Mouse (Mus musculus) adrenal gland, postnatal 10 days (tissue): Measurements from ENCODE around the gene Rnaseh2b. TPM values are rescaled to one million over a fixed set of nuclear protein-coding genes. Genes with fewer than 3 reads are reported as not detected.
A peak's percentile ranks its signal among the peaks of the same experiment; 100 is the strongest.

Source experiments
- DNase-seq: peaks from one replicate; pipeline ENCODE4 v3.0.0; 2021; ENCODE audit warnings: mixed read lengths
- total RNA-seq, 2 experiments: library from RNA; stranded (reverse); gene quantifications; 2 replicates each; pipeline ENCODE4 v1.2.3; 2021

Gene Rnaseh2b
- total RNA-seq, 2 experiments from 2014 or later = 18.4 to 21.9 TPM

DNA sequence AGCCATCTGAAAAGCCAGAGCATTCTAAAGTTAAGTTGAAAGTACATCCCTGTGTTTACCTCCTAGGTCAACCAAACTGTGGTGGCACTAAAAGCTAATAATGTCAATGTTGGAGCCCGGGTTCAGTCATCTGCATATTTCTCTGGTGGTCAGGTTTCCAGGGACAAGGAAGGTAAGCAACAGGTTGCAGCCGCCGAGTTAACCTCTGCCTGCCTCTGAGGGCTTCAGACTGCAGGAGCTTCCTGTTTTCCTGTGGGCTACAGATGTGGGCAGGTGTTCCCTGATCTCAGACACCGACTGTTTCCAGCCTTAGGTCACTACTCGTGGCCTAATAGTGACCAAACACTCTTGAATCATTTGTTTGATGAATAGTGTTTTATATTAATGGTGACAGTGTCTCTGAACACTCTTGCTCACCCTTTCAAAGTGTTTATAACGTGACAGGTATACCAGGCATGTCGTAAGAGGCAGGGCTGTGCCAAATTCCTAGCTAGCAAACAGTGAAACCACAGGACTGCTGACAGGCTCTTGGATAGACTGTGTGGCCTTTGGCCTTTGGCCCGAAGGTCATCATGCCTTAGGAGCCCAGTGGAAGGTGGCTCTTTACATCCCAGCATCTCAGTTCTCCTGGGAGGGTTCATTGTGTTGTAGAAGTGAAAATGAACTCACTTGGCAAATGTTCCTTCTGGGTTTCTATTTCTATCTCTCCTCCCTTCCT lies 69.0 kb downstream of the Rnaseh2b start:
- DNase-seq = no peak

DNA sequence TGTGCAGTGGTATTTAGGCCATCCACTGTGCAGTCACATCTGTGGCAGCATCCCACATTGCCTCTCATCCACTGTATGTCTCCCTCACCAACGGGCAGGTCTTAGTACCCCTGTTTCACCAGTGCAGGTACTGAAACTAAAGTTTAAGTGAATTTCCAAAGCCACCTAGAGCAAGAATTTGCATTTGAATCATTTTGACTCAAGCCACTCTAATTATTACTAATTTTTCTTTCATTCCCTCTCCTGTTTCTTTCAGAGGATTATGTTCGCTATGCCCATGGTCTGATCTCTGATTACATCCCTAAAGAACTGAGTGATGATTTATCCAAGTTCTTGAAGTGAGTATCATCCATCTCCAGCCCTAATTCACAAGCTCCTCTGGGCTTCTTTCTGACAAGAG lies 71.4 kb downstream of the Rnaseh2b start:
- DNase-seq = no peak

DNA sequence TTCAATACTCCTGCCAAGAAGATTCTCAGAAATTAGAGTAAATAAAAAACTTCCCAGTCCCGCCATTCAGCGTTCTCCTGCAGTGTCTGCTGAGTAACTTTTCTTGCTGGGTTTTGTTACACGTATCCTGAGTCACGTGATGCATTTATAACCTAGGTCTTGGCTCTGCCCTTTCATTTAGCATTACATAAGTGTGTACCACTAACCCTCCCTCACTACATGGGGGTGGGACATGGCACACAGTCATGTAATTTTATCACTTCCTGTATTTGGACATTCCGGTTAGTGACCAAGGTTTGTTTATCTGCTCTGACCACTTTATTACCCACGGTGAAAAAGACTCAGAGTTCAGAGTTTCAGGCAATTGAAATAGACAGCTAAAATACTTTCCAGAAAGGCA lies 78.4 kb downstream of the Rnaseh2b start:
- peak; percentile 67 for DNase-seq

DNA sequence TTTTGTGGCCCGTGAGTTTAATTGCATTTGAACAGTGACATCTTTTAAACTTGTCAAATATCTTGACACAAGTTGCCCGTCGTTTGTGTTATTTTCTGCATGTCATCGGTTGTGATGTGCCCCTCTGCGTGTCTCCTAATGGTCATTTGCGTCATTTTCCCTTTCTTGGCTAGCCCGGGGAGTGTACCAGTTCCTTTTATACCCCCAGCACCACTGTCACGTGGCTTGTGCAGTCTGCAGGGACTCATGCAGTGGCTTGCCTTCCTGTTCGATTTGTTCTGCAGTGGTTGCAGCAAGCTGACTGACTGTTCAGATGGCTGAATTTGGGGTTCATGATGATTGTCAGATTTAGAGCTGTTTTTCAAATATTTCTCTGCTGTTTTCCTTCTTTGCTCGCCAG lies 81.6 kb downstream of the Rnaseh2b start:
- DNase-seq = no peak

DNA sequence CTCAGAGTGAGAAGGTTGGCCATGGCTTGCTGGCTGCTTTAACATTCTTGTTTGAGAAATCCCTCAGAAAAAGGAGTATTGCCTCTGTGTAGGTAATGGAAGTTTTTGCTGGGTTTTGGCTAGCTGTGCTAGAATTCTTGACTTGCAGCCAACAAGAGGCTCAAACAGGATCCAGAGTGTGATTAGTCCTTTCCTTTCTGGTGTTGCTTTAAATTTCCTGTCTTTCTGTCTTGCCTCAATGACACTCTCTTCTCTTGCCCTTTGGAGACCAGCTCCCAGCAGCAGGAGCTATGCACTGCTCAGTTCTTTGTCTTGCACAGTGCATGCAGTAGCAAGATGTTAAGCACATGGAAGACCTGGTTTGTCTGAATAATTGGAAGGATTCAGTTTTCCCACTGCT lies 83.3 kb downstream of the Rnaseh2b start:
- DNase-seq = peak; percentile 34

DNA sequence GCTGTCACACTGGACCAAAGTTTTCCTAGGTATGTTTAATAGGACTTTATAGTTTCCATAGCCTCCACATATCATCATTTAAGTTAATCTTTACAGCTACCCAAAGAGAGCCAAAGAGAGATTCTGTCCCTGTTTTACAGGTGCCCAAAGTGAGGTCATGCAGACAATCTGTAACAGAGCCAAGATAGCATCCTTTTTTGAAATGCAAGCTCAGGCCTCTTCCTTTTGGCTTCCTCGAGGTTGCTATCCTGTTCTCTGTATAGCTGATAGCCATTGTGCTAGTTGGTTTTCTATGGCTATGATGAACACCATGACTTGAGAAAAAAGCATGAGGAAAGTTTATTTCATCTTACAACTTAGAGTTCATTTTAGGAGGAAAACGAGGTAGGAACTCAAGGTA lies 83.7 kb downstream of the Rnaseh2b start:
- no peak for DNase-seq

DNA sequence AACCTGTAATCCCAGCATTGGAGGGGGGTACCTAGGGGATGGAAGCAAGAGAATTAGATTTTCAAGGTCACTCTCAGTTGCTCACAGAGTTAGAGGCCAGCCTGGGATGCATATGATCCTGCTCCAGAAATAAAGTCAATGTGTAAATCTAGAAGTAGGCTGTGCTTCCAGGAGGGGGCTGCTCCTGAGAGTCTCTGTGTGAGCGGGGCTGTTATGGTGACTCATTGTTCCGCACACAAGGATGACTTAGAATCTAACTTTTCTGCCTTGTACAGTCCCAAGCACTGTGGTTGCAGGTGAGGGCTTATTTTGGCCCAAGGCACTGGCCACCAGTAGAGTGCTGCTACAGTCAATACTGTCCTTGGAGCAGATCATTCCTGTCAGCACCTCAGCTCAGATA lies 87.0 kb downstream of the Rnaseh2b start:
- no peak for DNase-seq

DNA sequence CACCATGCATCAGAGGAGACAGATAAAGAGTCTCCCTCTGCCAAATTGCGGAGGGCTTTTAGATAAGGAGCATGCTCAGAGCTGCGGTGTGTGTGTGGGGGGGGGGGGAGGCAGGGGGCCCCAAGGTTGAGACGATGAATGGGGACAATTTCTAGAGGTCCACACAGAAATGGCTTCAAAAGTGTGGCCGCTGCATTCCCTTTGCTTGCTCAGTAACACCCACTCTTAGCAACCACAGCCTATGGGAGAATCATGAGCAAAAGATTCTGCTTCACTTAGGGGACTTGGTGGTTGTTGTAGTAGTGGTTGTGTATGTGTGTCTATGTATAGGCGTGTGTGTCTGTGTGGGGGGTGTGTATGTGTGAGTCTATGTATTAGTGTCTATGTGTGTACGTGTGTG lies 88.2 kb downstream of the Rnaseh2b start:
- no peak for DNase-seq

DNA sequence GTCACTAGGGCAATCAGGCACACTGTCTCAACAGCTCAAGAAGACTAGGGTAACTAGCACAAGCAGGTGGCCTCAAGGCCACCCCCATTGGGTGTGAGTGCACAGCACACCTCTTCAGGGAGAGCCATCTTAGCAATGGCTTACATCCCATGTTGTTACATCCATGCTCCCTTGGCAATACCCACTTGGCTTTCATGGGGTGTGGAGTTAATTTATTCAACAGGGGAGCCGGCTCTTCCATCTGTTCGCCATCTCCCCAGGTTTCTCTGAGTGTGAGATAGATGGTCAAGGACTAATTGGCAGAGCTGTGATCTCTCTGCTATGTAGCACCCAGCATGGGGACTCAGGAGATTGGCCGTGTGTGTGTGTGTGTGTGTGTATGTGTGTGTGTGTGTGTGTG lies 90.7 kb downstream of the Rnaseh2b start:
- DNase-seq = no peak

DNA sequence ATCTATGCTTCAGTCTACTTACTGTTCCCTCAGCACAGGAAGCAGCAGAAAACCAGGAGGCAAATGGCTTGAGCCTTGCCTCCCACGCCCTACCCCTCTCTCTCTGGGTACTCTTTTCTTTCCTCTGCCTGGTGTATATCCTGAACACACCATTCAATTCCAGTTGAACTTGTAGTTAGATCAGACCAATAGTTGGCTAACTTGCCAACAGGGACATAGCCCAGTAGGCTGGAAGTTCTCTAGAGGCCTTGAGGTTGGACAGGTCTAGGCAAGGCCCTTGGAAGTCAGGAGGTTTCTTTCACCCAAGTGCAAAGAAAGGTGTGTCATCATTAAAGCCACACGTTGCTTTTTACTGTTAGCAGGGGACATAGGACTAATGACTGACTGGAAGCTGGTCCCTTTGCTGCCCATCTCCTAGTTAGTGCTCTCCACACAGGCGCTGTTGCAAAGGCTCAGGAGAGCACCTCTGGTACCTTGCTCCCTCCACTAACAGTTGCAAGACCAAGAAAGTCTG lies 91.5 kb downstream of the Rnaseh2b start:
- DNase-seq = no peak

DNA sequence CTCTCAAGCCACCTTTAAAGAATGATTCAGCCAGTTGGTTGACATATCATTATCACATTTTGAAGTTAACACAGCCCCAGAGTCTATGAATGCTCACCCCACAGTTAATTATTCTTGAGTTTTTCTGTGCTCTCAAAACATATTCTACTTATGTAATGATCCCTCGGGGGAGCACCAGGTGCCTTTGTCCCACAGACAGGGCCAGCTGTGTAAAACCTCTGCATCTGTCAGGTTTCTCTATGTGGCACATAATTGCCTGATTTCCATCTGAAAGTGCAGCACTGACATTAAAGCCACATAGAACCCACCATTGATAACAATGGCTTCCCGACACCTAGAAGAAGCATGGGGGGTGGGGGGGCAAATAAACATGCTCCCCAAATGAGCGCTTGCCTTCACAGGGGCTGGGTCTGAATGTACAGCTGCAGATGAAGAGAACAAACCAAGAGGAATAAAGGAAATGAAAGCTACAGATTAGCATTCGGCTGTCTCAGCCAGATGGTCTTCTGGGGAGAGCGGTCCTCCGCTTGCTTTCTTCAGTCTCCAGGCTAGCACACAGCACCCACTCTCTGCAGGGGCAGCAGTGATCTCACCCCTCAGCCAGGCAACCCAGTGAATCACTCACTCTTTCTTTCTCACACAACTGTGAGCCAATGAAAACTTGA lies 96.8 kb downstream of the Rnaseh2b start:
- DNase-seq = no peak

DNA sequence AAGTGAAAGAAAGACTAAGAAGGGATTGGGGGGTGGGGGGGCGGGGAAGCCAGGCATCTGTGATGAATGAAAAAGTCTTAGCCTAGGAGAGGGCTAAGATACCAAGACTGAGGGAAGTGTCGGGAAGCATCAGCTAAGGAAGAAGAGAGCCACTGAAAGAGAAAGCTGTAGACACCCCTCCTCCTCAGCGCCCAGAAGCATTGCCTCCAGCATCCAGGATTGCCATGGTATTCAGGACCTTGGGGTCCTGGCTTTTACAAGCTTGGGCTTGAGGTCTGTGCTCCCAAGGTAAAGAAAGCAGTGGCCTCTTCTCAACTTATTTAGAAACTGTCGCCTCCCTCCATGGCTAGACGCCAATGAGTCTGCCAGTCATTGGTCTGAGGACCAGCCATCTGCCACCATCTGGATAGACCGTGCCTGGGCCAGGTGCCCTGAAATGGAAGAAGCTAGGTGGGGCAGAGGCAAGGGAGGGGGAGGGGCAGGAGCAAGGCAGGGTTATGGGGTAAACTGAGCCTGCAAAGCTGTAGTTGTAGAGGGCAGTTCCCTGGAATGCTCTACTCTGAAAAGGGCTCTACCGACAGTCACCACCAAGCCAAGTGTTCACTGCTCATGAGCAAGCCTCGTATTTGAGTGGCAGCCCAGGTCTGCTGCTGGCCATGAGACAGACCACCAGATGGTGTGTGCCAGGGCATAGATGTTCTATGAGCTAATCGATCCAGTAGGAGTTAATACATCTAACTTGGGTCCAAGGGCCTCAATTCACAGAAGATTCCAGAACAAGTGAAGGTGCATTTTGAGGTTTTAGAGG lies 97.5 kb downstream of the Rnaseh2b start:
- peak; percentile 26 for DNase-seq

DNA sequence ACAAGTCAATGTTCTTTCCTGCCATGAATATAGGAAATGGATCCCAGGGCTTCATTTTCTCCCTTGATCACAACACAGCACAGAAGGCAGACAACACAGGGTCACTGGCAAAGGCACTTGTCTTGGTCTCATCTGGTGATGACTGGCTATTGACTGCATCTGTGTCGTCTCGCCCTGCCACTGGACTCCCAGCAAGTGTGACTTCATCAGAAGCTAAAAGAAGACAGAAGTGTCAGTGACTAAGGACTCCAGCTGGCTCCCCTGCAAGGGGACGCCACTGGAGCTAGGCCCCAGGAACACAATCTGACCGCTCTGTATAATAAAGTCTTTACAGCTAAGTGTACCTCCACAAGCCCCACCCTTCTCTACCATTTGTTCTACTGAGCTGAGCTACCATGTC lies 100.4 kb downstream of the Rnaseh2b start:
- DNase-seq = no peak

DNA sequence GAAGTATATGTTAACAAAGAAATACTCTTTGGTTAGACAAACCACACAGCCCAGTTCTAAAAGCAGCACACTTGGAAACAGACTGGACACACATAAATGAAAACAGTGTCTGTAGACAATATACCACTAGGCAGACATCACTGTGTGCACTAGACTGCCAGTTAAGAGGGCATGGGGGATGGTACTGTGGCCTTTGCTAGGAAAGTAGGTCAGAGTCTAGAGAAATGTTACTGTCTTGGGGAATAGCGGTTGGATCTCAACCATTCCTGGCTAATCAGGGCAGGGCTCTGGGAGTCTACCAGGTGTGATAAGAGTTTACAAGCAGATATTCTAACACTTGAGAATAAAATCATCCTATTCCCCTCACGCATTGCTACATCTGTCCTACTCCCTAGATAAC lies 103.0 kb downstream of the Rnaseh2b start:
- peak; percentile 38 for DNase-seq

DNA sequence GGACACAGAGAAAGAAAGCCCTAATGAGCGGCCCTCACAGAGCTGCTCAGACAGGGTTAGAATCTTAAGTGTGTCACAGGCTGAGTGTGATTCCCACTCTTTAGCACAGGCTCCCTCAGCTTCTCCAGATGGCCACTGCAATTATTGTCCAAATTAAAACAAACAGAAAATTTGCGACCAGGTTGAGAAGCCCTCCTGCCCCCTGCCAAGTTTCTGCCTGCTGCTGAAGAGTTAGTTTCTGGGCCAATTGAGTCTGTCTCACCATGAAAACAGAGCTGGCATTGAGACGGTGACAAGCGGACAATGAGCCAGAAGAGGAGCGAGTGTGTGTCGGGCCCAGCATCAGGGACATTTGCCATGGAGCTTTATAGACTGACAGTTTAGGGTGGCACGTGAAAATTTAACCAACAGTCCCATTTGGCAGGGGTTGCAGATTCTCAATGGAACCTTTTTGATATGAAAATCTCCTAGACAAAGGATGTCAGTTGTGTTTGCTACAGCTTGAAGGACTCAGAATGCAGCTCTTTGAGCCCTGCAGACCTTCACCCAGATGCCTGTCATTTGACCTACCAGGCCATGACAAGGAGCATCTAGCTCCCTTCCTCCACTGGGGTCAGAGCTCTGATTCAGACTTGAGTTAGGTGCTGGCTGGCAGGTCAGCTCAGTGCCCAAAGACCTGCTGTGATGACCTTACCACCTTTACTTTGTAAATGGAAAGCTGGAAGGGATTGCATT lies 123.8 kb downstream of the Rnaseh2b start:
- no peak for DNase-seq

DNA sequence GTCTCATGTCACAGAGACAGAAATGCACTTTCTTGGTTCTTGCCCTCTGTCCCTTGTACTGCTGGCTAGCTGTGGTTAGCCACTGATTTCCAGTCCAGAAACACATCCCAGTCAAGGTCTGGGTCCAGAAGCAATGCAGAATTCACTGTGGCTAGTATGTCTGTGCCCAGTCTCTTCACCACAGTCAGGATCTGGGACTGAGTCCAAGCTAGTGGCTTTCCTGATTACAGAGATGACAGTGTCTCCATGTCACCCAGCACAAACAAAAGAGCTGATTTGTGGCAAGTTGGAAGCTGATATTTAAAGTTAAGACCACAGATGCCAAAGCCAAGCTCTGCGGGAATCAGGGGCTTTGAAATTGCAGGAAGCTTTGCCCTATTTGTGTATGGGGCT lies 124.3 kb downstream of the Rnaseh2b start:
- DNase-seq = peak; percentile 28

DNA sequence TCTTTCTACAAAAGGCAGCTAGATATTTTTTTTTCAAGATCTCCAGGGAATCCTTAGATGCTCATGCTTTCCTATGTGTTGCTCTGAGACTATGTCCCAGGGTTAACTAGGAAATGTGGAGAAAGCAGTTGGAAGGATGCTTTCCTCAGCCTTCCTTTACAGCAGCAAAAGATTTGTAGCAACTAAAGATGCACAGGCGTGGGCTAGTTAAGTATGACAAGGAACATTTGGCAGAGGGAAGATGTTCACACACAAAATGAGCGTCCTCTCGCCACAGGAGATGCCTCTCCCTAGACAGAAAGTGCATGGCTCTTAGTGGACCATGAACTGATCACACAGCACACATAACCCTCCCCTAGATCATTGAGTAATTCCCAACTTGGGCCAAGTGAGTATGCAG lies 125.1 kb downstream of the Rnaseh2b start:
- DNase-seq = no peak

DNA sequence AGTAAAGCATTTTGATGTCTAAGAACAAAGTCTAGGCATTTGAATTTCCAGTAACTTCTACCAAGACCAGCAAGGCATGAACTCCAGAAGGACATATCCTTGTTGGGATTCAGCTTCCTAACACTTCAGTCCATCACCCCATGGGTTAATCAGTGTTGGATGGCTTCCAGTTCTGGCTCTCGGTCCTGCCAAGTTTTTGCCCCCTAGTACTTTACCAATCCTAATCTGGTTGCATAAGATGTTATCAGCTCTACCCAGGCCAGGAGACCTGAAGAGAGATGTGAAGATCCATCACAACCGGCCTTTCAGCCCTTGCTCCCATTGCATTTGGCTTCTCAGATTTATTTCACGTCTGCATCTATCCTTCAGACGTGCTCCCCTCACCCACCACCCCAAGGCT lies 129.9 kb downstream of the Rnaseh2b start:
- DNase-seq = no peak
